Mouse (Mus musculus): ENCODE data around the gene Dnm3. TPM values are rescaled to one million over a fixed set of nuclear protein-coding genes. Genes with fewer than 3 reads are reported as not detected.

Dnm3 gene
- polyA plus RNA-seq, 1 experiment = 54.3 TPM

DNA sequence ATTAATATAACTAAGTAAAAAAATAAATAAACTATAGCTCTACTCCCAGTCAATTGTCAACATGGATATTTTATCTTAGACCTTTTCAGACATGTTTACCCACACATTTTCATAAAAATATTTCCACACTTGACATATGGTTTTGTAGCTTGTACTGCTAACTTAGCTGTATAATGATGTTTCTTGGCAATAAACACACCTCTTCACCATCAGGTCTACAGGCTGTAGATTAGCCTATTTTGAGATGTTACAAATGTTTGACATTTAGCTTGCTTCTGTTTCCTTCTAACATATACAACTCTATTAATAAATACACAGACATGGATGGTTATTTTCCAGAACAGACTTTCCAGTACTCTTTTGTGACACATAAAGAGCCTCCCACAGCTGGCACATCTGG is 38.3 kb downstream of the Dnm3 start:
- H3K4me3 ChIP-seq (ENCODE audit: insufficient read depth, low read length) = no peak overlapping the region
- TF ChIP-seq POLR2A (IDR thresholded peaks at IDR 0.05; ENCODE audit: extremely low read depth, insufficient read depth, low read length) = no peak
- TF ChIP-seq CTCF (IDR thresholded peaks at IDR 0.05; ENCODE audit: extremely low read depth, insufficient read depth, low read length) = no peak
- no peak overlapping the region for H3K27ac ChIP-seq (ENCODE audit: insufficient read depth, low read length)
- no peaks in the 10 kb centered on the region; the same call in 1 of the 2 replicates for H3K4me1 ChIP-seq (ENCODE audit: control insufficient read depth, insufficient read depth, low read length)

DNA sequence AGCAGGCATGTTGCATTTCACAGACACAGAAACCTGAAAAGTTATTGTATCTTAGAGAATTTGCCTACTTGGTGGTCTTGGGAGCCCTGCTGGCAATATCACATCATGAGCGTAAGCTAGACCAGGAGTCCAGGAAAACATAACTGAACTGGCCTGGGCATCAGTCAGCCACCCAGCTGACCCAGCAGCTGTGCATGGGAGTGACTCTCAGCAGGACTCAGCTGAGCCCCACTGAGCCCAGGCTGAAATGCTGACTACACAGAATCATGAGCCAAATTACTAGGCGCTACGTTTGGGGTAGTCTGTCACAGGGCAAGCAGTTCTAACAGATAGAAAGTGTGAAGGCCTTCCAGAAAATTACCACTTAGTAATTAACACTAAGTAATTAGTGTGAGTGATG is 41.2 kb downstream of the Dnm3 start:
- Histone ChIP-seq H3K4me1 (ENCODE audit: control insufficient read depth, insufficient read depth, low read length) (no peaks in the 10 kb centered on the region; the same call in 1 of the 2 replicates), H3K4me3 (ENCODE audit: insufficient read depth, low read length) (no peak overlapping the region), H3K27ac (ENCODE audit: insufficient read depth, low read length) (no peak overlapping the region)
- TF ChIP-seq POLR2A (IDR thresholded peaks at IDR 0.05; ENCODE audit: extremely low read depth, insufficient read depth, low read length) (no peak), CTCF (IDR thresholded peaks at IDR 0.05; ENCODE audit: extremely low read depth, insufficient read depth, low read length) (no peak)

DNA sequence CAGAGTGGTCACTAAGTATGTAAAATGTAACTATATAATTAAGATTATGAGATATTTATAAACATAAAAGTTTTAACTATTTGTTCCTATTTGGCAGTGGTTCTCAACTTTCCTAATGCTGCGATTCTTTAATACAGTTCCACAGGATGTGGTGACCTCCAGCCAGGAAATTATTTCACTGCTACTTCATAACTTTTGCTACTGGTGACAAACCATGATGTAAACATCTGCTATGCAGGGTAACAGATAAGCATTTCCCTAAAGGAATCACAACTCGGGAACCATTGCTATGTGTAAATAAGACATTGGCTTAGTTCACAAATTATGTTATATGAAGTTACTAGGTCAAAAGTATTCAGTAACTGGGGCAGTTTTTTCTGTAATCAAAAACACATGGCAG is 48.9 kb downstream of the Dnm3 start:
- H3K27ac ChIP-seq (ENCODE audit: insufficient read depth, low read length) = no peak overlapping the region
- no peak overlapping the region for H3K4me3 ChIP-seq (ENCODE audit: insufficient read depth, low read length)
- H3K4me1 ChIP-seq (ENCODE audit: control insufficient read depth, insufficient read depth, low read length) = no peaks in the 10 kb centered on the region
- no peak for TF ChIP-seq POLR2A (IDR thresholded peaks at IDR 0.05; ENCODE audit: extremely low read depth, insufficient read depth, low read length)
- no peak for TF ChIP-seq CTCF (IDR thresholded peaks at IDR 0.05; ENCODE audit: extremely low read depth, insufficient read depth, low read length)

DNA sequence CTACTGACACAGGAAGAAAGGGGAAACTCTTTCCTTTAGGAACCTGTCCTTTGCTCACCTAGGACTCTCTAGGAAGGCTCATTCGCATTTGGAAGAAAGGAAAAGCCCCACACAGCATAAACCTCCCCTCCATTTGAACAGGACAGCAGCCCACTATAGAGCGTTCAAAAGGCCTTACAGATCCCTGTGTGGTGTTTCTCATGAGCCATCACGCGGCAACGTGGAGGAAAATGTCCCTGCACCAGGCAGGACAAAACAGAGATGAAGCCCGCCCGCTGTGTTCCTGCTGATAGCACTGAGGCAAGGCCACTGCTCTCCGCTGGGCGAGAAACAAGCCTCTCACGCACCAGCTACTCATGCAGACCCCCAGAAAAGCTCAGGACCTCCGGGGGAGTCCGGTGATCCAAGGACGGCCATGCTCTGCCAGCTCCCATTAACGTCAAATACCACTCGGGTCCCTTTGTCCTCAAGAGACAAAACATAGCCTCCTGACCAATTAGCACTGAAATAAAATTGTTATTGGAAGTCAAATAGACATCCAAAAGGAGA is 51.8 kb downstream of the Dnm3 start:
- peaks cover 2% of the 10 kb centered on the region for H3K4me1 ChIP-seq (ENCODE audit: control insufficient read depth, insufficient read depth, low read length)
- H3K4me3 ChIP-seq (ENCODE audit: insufficient read depth, low read length) = no peak overlapping the region
- no peak overlapping the region for H3K27ac ChIP-seq (ENCODE audit: insufficient read depth, low read length)
- TF ChIP-seq POLR2A (IDR thresholded peaks at IDR 0.05; ENCODE audit: extremely low read depth, insufficient read depth, low read length) (no peak), CTCF (IDR thresholded peaks at IDR 0.05; ENCODE audit: extremely low read depth, insufficient read depth, low read length) (no peak)

DNA sequence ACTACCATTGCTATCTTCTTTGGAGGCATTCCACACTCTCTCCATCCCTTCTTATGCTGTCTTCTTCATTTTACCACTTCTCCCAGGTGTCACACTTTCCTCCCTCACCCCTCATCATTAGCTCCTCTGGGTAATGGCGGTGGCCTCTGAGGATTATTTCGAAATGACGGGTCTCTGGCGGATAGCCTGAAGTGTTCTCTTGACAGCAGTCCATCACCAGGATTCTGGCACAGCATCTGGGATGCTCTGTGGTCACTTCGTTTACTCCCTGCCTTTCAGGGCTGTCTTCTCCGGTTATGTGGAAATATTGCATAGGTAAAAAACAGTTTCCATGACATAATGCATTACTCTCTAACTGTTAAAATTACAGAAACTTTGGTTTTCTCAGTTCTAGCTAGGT is 55.0 kb downstream of the Dnm3 start:
- H3K27ac ChIP-seq (ENCODE audit: insufficient read depth, low read length) = no peak overlapping the region
- no peak overlapping the region for H3K4me3 ChIP-seq (ENCODE audit: insufficient read depth, low read length)
- TF ChIP-seq POLR2A (IDR thresholded peaks at IDR 0.05; ENCODE audit: extremely low read depth, insufficient read depth, low read length) = no peak
- TF ChIP-seq CTCF (IDR thresholded peaks at IDR 0.05; ENCODE audit: extremely low read depth, insufficient read depth, low read length) = no peak
- H3K4me1 ChIP-seq (ENCODE audit: control insufficient read depth, insufficient read depth, low read length) = peaks cover 2% of the 10 kb centered on the region

DNA sequence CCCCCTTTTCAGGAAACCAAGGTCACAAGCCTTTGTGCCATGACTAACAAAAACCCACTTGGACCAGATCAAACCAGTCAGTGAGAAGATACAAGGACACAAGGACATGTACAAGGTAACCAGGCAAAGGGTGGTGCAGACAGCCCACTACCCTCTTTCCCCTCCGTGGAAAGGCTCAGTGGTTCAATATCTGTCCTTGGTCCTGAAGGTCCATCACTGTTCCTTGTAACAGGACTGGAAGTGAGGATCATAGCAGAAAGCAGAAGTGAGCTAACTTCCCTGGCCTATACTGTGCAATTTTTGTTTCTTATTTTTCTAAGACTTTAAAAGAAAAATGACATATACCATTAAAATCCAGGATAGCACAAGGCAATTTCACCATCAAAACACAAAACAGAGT is 64.0 kb downstream of the Dnm3 start:
- TF ChIP-seq CTCF (IDR thresholded peaks at IDR 0.05; ENCODE audit: extremely low read depth, insufficient read depth, low read length) = no peak
- TF ChIP-seq POLR2A (IDR thresholded peaks at IDR 0.05; ENCODE audit: extremely low read depth, insufficient read depth, low read length) = no peak
- Histone ChIP-seq H3K4me3 (ENCODE audit: insufficient read depth, low read length) (no peak overlapping the region), H3K4me1 (ENCODE audit: control insufficient read depth, insufficient read depth, low read length) (peaks cover 5% of the 10 kb centered on the region; the same call in 1 of the 2 replicates), H3K27ac (ENCODE audit: insufficient read depth, low read length) (no peak overlapping the region)

DNA sequence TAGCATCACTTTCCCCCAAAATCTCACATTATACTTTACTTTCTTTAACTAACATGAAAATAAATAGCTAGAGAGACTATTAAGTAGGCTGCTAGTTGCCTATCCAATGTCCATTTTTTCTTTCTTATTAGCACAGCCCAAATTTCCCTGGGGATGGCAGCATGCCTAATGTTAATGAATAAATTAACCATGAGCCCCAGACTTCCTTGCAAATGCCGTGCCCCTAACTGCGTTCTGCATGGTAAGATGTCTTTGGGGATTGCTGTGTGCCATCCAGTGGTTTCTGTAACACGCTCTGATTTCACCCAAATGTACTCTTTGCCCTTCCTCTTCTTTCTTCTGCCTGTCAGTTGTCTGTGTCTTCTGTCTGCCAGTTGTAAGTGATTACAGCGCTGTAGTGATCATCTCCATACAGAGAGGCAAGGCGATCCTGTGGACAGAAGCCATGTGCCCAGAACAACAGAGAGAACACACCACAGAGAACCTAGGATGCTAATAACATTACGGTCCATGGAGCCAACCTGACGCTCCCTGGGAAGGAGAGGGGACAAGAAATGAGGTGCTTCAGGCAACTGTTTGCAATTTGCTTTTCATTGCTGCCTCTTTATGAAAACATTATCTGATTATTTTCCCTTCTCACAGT is 64.9 kb downstream of the Dnm3 start:
- peaks cover 5% of the 10 kb centered on the region; the same call in 1 of the 2 replicates for H3K4me1 ChIP-seq (ENCODE audit: control insufficient read depth, insufficient read depth, low read length)
- TF ChIP-seq CTCF (IDR thresholded peaks at IDR 0.05; ENCODE audit: extremely low read depth, insufficient read depth, low read length) (no peak), POLR2A (IDR thresholded peaks at IDR 0.05; ENCODE audit: extremely low read depth, insufficient read depth, low read length) (no peak)
- H3K4me3 ChIP-seq (ENCODE audit: insufficient read depth, low read length) = no peak overlapping the region
- H3K27ac ChIP-seq (ENCODE audit: insufficient read depth, low read length) = no peak overlapping the region

DNA sequence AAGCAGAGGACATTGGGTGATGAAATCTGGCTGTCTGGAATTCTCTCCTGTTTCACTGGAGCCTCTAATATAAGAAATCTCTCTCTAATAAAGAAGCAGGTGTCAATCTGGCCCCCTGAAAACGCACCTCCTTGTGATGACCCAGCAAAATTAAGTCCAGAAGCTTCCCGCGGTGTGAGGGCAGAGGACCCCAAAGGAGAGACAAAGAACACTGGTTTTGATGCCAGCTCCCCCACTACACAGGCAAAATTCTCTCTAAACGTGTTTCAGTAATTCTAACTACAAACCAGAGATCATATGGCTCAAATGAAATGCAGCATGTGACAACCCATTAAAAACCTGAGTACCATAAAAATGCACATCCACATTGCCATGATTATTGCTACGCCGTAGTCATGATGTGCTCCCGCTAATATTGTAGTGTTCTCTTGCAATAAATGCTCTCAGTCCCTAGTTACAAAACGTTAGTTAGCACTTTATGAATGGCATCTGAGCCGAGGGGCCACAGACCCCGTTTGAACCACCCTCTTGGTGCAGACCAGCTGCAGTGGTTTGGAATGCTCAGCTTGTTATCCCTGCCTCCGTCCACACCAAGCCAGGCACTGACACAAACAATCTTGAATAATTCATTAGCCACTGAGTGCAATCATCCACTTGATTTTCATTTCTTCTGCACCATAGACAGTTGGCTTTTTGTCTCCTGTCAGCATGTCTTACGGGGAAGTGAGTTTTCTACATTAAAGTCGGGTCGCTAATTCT is 67.4 kb downstream of the Dnm3 start:
- TF ChIP-seq POLR2A (IDR thresholded peaks at IDR 0.05; ENCODE audit: extremely low read depth, insufficient read depth, low read length) (no peak), CTCF (IDR thresholded peaks at IDR 0.05; ENCODE audit: extremely low read depth, insufficient read depth, low read length) (no peak)
- H3K27ac ChIP-seq (ENCODE audit: insufficient read depth, low read length) = no peak overlapping the region
- peaks cover 7% of the 10 kb centered on the region for H3K4me1 ChIP-seq (ENCODE audit: control insufficient read depth, insufficient read depth, low read length)
- no peak overlapping the region for H3K4me3 ChIP-seq (ENCODE audit: insufficient read depth, low read length)

DNA sequence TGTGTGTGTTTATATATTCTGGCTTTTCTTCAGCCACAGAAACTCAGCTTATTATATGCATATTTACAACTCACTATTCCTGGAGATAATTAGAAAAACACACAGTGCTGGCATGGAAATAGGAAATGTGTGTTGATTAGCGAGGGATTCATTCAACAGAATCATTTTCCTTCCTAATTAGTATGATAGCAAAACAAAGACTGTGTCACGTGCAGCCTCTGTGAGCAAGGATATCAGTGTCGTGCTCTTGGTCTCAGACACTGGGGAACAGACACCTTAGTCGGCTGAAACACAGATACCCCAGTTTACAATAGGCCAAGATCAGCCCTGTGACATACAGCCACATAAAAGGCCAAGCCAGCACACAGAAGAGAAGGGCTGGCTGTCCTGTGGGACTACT is 83.3 kb downstream of the Dnm3 start:
- no peak overlapping the region for H3K27ac ChIP-seq (ENCODE audit: insufficient read depth, low read length)
- TF ChIP-seq CTCF (IDR thresholded peaks at IDR 0.05; ENCODE audit: extremely low read depth, insufficient read depth, low read length) (no peak), POLR2A (IDR thresholded peaks at IDR 0.05; ENCODE audit: extremely low read depth, insufficient read depth, low read length) (no peak)
- no peaks in the 10 kb centered on the region for H3K4me1 ChIP-seq (ENCODE audit: control insufficient read depth, insufficient read depth, low read length)
- no peak overlapping the region for H3K4me3 ChIP-seq (ENCODE audit: insufficient read depth, low read length)
